Mouse (Mus musculus): ENCODE results near the gene Clec1b. TPM values are rescaled to one million over a fixed set of nuclear protein-coding genes. Genes with fewer than 3 reads are reported as not detected.
A peak's percentile ranks its signal among the peaks of the same experiment; 100 is the strongest.

Gene Clec1b
- polyA plus RNA-seq (2012; rRNA removed): 0.82 and 1.9 TPM in 2 replicates

- TF ChIP-seq POLR2A (IDR thresholded peaks at IDR 0.05; ENCODE audit: borderline replicate concordance, extremely low read depth, insufficient read depth, insufficient read length, poor library complexity, severe bottlenecking): no peak
- TF ChIP-seq CTCF (IDR thresholded peaks at IDR 0.05; ENCODE audit: borderline replicate concordance, extremely low read depth, insufficient read depth, insufficient read length): no peak
- no peak for DNase-seq (ENCODE audit: low read depth)
Observed at GRCm38 (mm10) chr6:129396997-129397396, at the start of gene Clec1b. Gene Clec1b (plus strand): TSS chr6:129397297.

GRCm38 (mm10) chr6:129349524-129350352, 47.4 kb upstream of the Clec1b start:
- TF ChIP-seq CTCF (IDR thresholded peaks at IDR 0.05; ENCODE audit: borderline replicate concordance, extremely low read depth, insufficient read depth, insufficient read length): no peak
- no peak for TF ChIP-seq POLR2A (IDR thresholded peaks at IDR 0.05; ENCODE audit: borderline replicate concordance, extremely low read depth, insufficient read depth, insufficient read length, poor library complexity, severe bottlenecking)
- DNase-seq (ENCODE audit: low read depth): no peak

DNA sequence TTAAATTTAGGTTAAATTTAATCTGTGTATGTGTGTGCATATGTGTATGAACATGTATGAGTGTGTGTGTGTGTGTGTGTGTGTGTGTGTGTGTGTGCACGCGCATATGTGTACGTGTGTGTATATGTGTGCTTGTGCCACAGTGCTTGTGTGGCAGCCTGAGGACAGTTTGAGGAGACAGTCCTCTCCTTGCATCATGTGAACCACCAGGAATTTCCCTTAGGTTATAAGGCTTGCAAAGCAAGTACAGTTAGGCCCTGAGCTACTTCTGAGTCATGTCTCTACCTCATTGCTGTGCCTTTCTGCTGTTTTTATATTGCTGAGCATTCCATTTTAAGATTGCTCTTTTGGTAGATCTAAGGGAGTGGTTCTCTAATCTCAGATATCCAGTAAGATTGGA, 46.0 kb upstream of the Clec1b start:
- DNase-seq (ENCODE audit: low read depth): no peak
- TF ChIP-seq POLR2A (IDR thresholded peaks at IDR 0.05; ENCODE audit: borderline replicate concordance, extremely low read depth, insufficient read depth, insufficient read length, poor library complexity, severe bottlenecking): no peak
- no peak for TF ChIP-seq CTCF (IDR thresholded peaks at IDR 0.05; ENCODE audit: borderline replicate concordance, extremely low read depth, insufficient read depth, insufficient read length)

DNA sequence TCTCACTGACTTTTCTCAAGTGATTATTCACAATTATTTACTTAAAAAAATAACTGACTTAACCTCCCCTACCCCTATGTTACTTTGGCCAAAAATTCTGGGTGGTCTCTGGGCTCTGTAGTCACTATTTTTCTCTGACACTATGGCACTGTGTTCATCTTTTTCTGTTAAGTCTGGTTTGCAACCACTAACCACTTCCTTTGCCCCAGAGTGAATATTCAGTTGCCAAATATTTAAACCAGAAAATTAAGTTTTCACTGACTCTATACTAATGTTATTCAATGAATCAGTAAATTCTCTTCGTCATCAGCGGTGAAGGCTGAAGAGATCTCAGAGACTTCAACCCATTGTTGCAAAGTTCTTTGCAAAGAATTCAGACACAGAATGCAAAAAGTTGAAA, 41.3 kb upstream of the Clec1b start:
- no peak for DNase-seq (ENCODE audit: low read depth)
- TF ChIP-seq CTCF (IDR thresholded peaks at IDR 0.05; ENCODE audit: borderline replicate concordance, extremely low read depth, insufficient read depth, insufficient read length): no peak
- no peak for TF ChIP-seq POLR2A (IDR thresholded peaks at IDR 0.05; ENCODE audit: borderline replicate concordance, extremely low read depth, insufficient read depth, insufficient read length, poor library complexity, severe bottlenecking)

DNA sequence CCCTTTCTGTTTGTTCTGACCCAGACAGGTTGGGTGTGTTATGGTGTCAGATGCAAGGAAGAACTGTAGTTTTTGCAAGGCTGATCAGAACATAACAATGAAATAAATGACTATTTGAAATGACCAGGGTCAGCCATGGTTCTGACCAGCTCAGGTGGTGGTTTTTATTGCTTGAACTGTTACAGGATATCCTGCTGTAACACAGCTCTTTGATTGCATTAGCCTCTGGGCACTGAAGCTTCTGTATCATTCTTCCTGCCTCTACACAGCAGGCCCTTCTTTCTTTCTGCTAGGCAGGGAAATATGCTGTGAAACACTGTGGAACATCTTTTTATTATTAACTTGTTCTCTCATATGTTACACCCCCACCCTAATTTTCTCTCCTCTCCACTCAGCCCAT, 40.7 kb upstream of the Clec1b start:
- DNase-seq (ENCODE audit: low read depth): no peak
- TF ChIP-seq CTCF (IDR thresholded peaks at IDR 0.05; ENCODE audit: borderline replicate concordance, extremely low read depth, insufficient read depth, insufficient read length) (no peak), POLR2A (IDR thresholded peaks at IDR 0.05; ENCODE audit: borderline replicate concordance, extremely low read depth, insufficient read depth, insufficient read length, poor library complexity, severe bottlenecking) (no peak)

- no peak for DNase-seq (ENCODE audit: low read depth)
- TF ChIP-seq POLR2A (IDR thresholded peaks at IDR 0.05; ENCODE audit: borderline replicate concordance, extremely low read depth, insufficient read depth, insufficient read length, poor library complexity, severe bottlenecking): no peak
- no peak for TF ChIP-seq CTCF (IDR thresholded peaks at IDR 0.05; ENCODE audit: borderline replicate concordance, extremely low read depth, insufficient read depth, insufficient read length)
Observed at GRCm38 (mm10) chr6:129359515-129359914, 37.6 kb upstream of the Clec1b start.

DNA sequence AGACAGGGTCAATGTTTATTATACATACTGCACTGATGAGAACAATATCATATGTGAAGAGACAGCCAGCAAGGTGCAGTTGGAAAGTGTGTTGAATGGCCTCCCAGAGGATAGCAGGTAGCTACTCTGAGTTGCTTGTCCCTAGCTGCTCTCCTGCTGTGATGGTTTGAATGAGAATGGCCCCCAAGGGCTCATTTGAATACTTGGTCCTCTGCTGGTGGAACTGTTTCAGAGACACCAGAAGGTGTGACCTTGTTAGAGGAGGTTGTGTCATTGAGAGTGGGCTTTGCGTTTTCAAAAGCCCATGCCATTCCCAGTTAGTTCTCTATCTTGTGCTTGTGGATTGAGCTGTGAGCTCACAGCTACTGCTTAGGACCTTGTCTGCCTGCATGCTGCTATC, 33.2 kb upstream of the Clec1b start:
- DNase-seq (ENCODE audit: low read depth): no peak
- TF ChIP-seq CTCF (IDR thresholded peaks at IDR 0.05; ENCODE audit: borderline replicate concordance, extremely low read depth, insufficient read depth, insufficient read length) (no peak), POLR2A (IDR thresholded peaks at IDR 0.05; ENCODE audit: borderline replicate concordance, extremely low read depth, insufficient read depth, insufficient read length, poor library complexity, severe bottlenecking) (no peak)

- DNase-seq (ENCODE audit: low read depth): peak; percentile 87
- peak; percentile 81; the same call in 1 of the 2 replicates for TF ChIP-seq CTCF (IDR thresholded peaks at IDR 0.05; ENCODE audit: borderline replicate concordance, extremely low read depth, insufficient read depth, insufficient read length)
- TF ChIP-seq POLR2A (IDR thresholded peaks at IDR 0.05; ENCODE audit: borderline replicate concordance, extremely low read depth, insufficient read depth, insufficient read length, poor library complexity, severe bottlenecking): no peak
Observed at GRCm38 (mm10) chr6:129365959-129366359, 31.1 kb upstream of the Clec1b start.

DNA sequence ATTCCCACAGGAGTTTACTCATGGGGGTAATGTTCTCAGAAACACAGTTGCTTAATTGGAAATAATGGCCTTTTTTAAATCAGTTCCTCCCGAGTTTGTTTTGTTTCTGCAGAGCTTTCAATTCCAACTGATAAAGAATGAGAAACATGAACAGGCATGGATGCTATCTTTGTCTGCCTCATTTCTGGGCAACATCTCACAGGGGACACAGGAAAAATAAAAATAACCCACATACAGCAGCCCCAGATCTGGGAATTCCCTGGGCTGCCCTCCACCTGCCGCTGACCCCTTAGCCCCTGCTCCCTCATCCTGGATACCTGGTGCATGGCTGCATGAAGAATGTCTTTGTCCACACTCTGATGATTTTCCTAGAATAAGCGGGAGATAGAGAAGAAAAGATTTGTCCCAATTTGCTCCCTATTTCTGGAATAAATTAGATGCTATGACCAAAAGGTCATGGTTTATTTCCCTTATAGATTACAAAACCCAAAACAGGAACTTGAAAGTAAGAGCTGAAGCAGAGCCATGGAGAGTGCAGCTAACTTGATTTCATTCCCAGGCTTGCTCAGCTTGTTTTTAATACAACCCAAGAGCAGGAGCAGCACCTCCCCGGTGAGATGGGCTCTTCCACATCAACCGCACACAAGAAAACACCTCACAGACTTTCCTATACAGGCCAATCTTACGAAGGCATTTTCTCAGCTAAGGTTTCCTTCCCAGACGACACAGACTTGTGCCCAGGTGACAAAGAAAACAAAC, 27.5 kb upstream of the Clec1b start:
- no peak for TF ChIP-seq POLR2A (IDR thresholded peaks at IDR 0.05; ENCODE audit: borderline replicate concordance, extremely low read depth, insufficient read depth, insufficient read length, poor library complexity, severe bottlenecking)
- no peak for TF ChIP-seq CTCF (IDR thresholded peaks at IDR 0.05; ENCODE audit: borderline replicate concordance, extremely low read depth, insufficient read depth, insufficient read length)
- DNase-seq (ENCODE audit: low read depth): no peak

GRCm38 (mm10) chr6:129374937-129375471, 22.1 kb upstream of the Clec1b start:
- no peak for DNase-seq (ENCODE audit: low read depth)
- TF ChIP-seq POLR2A (IDR thresholded peaks at IDR 0.05; ENCODE audit: borderline replicate concordance, extremely low read depth, insufficient read depth, insufficient read length, poor library complexity, severe bottlenecking): no peak
- no peak for TF ChIP-seq CTCF (IDR thresholded peaks at IDR 0.05; ENCODE audit: borderline replicate concordance, extremely low read depth, insufficient read depth, insufficient read length)

DNA sequence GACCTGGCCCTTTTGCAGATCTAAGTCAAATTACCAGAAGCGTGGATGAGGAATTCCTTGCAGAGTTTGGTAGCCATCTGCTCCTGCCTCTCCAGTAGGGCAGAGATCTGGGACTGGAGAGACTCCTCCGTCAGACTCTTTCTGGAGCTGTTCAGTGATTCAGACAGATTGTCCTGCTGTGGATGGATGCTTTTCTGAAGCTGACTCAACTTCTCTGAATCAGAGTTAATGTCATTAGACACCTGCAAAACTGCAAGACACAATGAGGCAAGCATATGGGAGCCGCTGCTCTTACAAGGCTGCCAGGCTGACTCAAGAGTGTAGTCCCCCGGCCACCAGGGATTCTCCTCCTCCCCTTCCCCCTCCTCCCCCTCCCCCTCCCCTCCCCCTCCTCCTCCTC, 16.6 kb upstream of the Clec1b start:
- TF ChIP-seq CTCF (IDR thresholded peaks at IDR 0.05; ENCODE audit: borderline replicate concordance, extremely low read depth, insufficient read depth, insufficient read length) (no peak), POLR2A (IDR thresholded peaks at IDR 0.05; ENCODE audit: borderline replicate concordance, extremely low read depth, insufficient read depth, insufficient read length, poor library complexity, severe bottlenecking) (no peak)
- DNase-seq (ENCODE audit: low read depth): no peak
